Mouse (Mus musculus): ENCODE measurements at regions not wholly inside any gene's neighbourhood (a gene's known extent, or its start where the extent isn't known, plus 50 kb on each side); places are given as distances from the start of the nearest gene placed in this dataset.

- H3K4me3 ChIP-seq (ENCODE audit: low read depth, low read length), result no peak overlapping the region
- TF ChIP-seq EP300 (IDR thresholded peaks at IDR 0.05) (no peak), CTCF (IDR thresholded peaks at IDR 0.05) (no peak)
- no peak overlapping the region for H3K27ac ChIP-seq (ENCODE audit: low read length)
- no peak overlapping the region for H3K9ac ChIP-seq (replicated peaks; ENCODE audit: low read depth)
- H3K9me3 ChIP-seq (ENCODE audit: low read length), result no peaks in the 10 kb centered on the region
- ATAC-seq (no peak), DNase-seq (ENCODE audit: low spot score) (no peak)
- H3K4me2 ChIP-seq (replicated peaks; ENCODE audit: low read depth, low read length), result no peak overlapping the region
- no peaks in the 10 kb centered on the region for H3K4me1 ChIP-seq (ENCODE audit: insufficient read depth, low read depth, low read length)
- 58% methylated on average over 2 of the region's 2 CpGs for WGBS
- no peaks in the 10 kb centered on the region for H3K36me3 ChIP-seq (ENCODE audit: insufficient read depth, low read length)
- H3K27me3 ChIP-seq (replicated peaks; ENCODE audit: insufficient read depth, low read length), result no peaks in the 10 kb centered on the region
Observed at GRCm38 (mm10) chr8:113250264-113250663, 385.1 kb upstream of the Mon1b start.

- H3K9ac ChIP-seq (replicated peaks; ENCODE audit: low read depth), result no peak overlapping the region
- no peak overlapping the region for H3K4me2 ChIP-seq (replicated peaks; ENCODE audit: low read depth, low read length)
- no peaks in the 10 kb centered on the region for H3K36me3 ChIP-seq (ENCODE audit: insufficient read depth, low read length)
- H3K4me3 ChIP-seq (ENCODE audit: low read depth, low read length), result no peak overlapping the region
- ATAC-seq, result no peak
- H3K4me1 ChIP-seq (ENCODE audit: insufficient read depth, low read depth, low read length), result no peaks in the 10 kb centered on the region
- no peaks in the 10 kb centered on the region for H3K9me3 ChIP-seq (ENCODE audit: low read length)
- H3K27me3 ChIP-seq (replicated peaks; ENCODE audit: insufficient read depth, low read length), result no peaks in the 10 kb centered on the region
- WGBS, result 45% methylated on average over 5 of the region's 5 CpGs
- no peak for DNase-seq (ENCODE audit: low spot score)
- H3K27ac ChIP-seq (ENCODE audit: low read length), result no peak overlapping the region
- no peak for TF ChIP-seq CTCF (IDR thresholded peaks at IDR 0.05)
- TF ChIP-seq EP300 (IDR thresholded peaks at IDR 0.05), result no peak
Observed at GRCm38 (mm10) chr8:113254076-113254475, 381.3 kb upstream of the Mon1b start.

- TF ChIP-seq EP300 (IDR thresholded peaks at IDR 0.05) (no peak), CTCF (IDR thresholded peaks at IDR 0.05) (no peak)
- WGBS, result 91% methylated on average over 1 of the region's 1 CpGs
- Histone ChIP-seq H3K9ac (replicated peaks; ENCODE audit: low read depth) (no peak overlapping the region), H3K4me1 (ENCODE audit: insufficient read depth, low read depth, low read length) (no peaks in the 10 kb centered on the region), H3K27me3 (replicated peaks; ENCODE audit: insufficient read depth, low read length) (no peaks in the 10 kb centered on the region), H3K27ac (ENCODE audit: low read length) (no peak overlapping the region), H3K4me3 (ENCODE audit: low read depth, low read length) (no peak overlapping the region), H3K9me3 (ENCODE audit: low read length) (no peaks in the 10 kb centered on the region), H3K36me3 (ENCODE audit: insufficient read depth, low read length) (no peaks in the 10 kb centered on the region), H3K4me2 (replicated peaks; ENCODE audit: low read depth, low read length) (no peak overlapping the region)
- DNase-seq (ENCODE audit: low spot score), result no peak
- no peak for ATAC-seq
Observed at GRCm38 (mm10) chr8:113259477-113259876, 375.9 kb upstream of the Mon1b start.

GRCm38 (mm10) chr8:113263296-113263695 is 372.1 kb upstream of the Mon1b start:
- Histone ChIP-seq H3K9me3 (ENCODE audit: low read length) (no peaks in the 10 kb centered on the region), H3K27ac (ENCODE audit: low read length) (no peak overlapping the region), H3K4me3 (ENCODE audit: low read depth, low read length) (no peak overlapping the region), H3K4me2 (replicated peaks; ENCODE audit: low read depth, low read length) (no peak overlapping the region), H3K27me3 (replicated peaks; ENCODE audit: insufficient read depth, low read length) (no peaks in the 10 kb centered on the region), H3K9ac (replicated peaks; ENCODE audit: low read depth) (no peak overlapping the region), H3K36me3 (ENCODE audit: insufficient read depth, low read length) (no peaks in the 10 kb centered on the region), H3K4me1 (ENCODE audit: insufficient read depth, low read depth, low read length) (no peaks in the 10 kb centered on the region)
- no peak for ATAC-seq
- 74% methylated on average over 3 of the region's 3 CpGs for WGBS
- DNase-seq (ENCODE audit: low spot score), result no peak
- no peak for TF ChIP-seq EP300 (IDR thresholded peaks at IDR 0.05)
- TF ChIP-seq CTCF (IDR thresholded peaks at IDR 0.05), result no peak

- H3K4me1 ChIP-seq (ENCODE audit: insufficient read depth, low read depth, low read length), result no peaks in the 10 kb centered on the region
- H3K27me3 ChIP-seq (replicated peaks; ENCODE audit: insufficient read depth, low read length), result no peaks in the 10 kb centered on the region
- H3K4me3 ChIP-seq (ENCODE audit: low read depth, low read length), result no peak overlapping the region
- no peak overlapping the region for H3K9ac ChIP-seq (replicated peaks; ENCODE audit: low read depth)
- H3K9me3 ChIP-seq (ENCODE audit: low read length), result no peaks in the 10 kb centered on the region
- no peak overlapping the region for H3K4me2 ChIP-seq (replicated peaks; ENCODE audit: low read depth, low read length)
- ATAC-seq (no peak), DNase-seq (ENCODE audit: low spot score) (no peak)
- TF ChIP-seq CTCF (IDR thresholded peaks at IDR 0.05) (no peak), EP300 (IDR thresholded peaks at IDR 0.05) (no peak)
- no peaks in the 10 kb centered on the region for H3K36me3 ChIP-seq (ENCODE audit: insufficient read depth, low read length)
- WGBS, result 78% methylated on average over 4 of the region's 4 CpGs
- H3K27ac ChIP-seq (ENCODE audit: low read length), result no peak overlapping the region
Observed at GRCm38 (mm10) chr8:113271262-113271661, 364.1 kb upstream of the Mon1b start.

- Histone ChIP-seq H3K9ac (replicated peaks; ENCODE audit: low read depth) (no peak overlapping the region), H3K4me2 (replicated peaks; ENCODE audit: low read depth, low read length) (no peak overlapping the region), H3K4me3 (ENCODE audit: low read depth, low read length) (no peak overlapping the region), H3K27me3 (replicated peaks; ENCODE audit: insufficient read depth, low read length) (no peaks in the 10 kb centered on the region), H3K36me3 (ENCODE audit: insufficient read depth, low read length) (no peaks in the 10 kb centered on the region), H3K27ac (ENCODE audit: low read length) (no peak overlapping the region), H3K4me1 (ENCODE audit: insufficient read depth, low read depth, low read length) (no peaks in the 10 kb centered on the region), H3K9me3 (ENCODE audit: low read length) (no peaks in the 10 kb centered on the region)
- no peak for DNase-seq (ENCODE audit: low spot score)
- no peak for ATAC-seq
- TF ChIP-seq EP300 (IDR thresholded peaks at IDR 0.05) (no peak), CTCF (IDR thresholded peaks at IDR 0.05) (no peak)
- WGBS, result 76% methylated on average over 4 of the region's 4 CpGs
Observed at GRCm38 (mm10) chr8:113300273-113300843, 335.0 kb upstream of the Mon1b start.

GRCm38 (mm10) chr8:113303426-113303825 is 332.0 kb upstream of the Mon1b start:
- WGBS, result 78% methylated on average over 8 of the region's 8 CpGs
- DNase-seq (ENCODE audit: low spot score) (no peak), ATAC-seq (no peak)
- Histone ChIP-seq H3K4me2 (replicated peaks; ENCODE audit: low read depth, low read length) (no peak overlapping the region), H3K9me3 (ENCODE audit: low read length) (no peaks in the 10 kb centered on the region), H3K36me3 (ENCODE audit: insufficient read depth, low read length) (no peaks in the 10 kb centered on the region), H3K4me3 (ENCODE audit: low read depth, low read length) (no peak overlapping the region), H3K9ac (replicated peaks; ENCODE audit: low read depth) (no peak overlapping the region), H3K4me1 (ENCODE audit: insufficient read depth, low read depth, low read length) (no peaks in the 10 kb centered on the region), H3K27ac (ENCODE audit: low read length) (no peak overlapping the region), H3K27me3 (replicated peaks; ENCODE audit: insufficient read depth, low read length) (no peaks in the 10 kb centered on the region)
- no peak for TF ChIP-seq CTCF (IDR thresholded peaks at IDR 0.05)
- no peak for TF ChIP-seq EP300 (IDR thresholded peaks at IDR 0.05)

All from lung, postnatal 0 days (tissue).